Mouse (Mus musculus) hindbrain, embryonic 11.5 days (tissue): Measurements from ENCODE around the gene Csn1s2a. TPM values are rescaled to one million over a fixed set of nuclear protein-coding genes. Genes with fewer than 3 reads are reported as not detected.
"Not testable (repeated sequence)": the region's sequence is repeated elsewhere in the genome, so short reads cannot be mapped to it uniquely, and the experiment has no call there.

ENCODE experiments used
- ATAC-seq: fragments of 200-750 bp; cut with Nextera tagmentation; 2 replicates; pipeline ENCODE4 v1.8.0; 2017; ENCODE audit warnings: mild to moderate bottlenecking, moderate TSS enrichment, moderate library complexity; ENCODE audit not compliant: low FRiP score
- DNase-seq: peaks from one replicate; pipeline ENCODE4 v3.0.0-alpha.2; 2015; ENCODE audit warnings: low spot score
- H3K27ac ChIP-seq: fragments of 300-500 bp; sonication (generic); 2 replicates; pipeline ENCODE4 v1.5.1; 2014; ENCODE audit warnings: mild to moderate bottlenecking, low read depth, low read length
- H3K27me3 ChIP-seq: fragments of 300-500 bp; sonication (generic); 2 replicates; pipeline ENCODE4 v1.6.1; 2014; ENCODE audit warnings: mild to moderate bottlenecking, low read length, moderate library complexity, mixed read lengths; ENCODE audit not compliant: control insufficient read depth, insufficient read depth
- H3K36me3 ChIP-seq: fragments of 300-500 bp; sonication (generic); 2 replicates; pipeline ENCODE4 v1.6.1; 2014; ENCODE audit warnings: mild to moderate bottlenecking, low read length, moderate library complexity, mixed read lengths; ENCODE audit not compliant: control insufficient read depth, insufficient read depth
- H3K4me1 ChIP-seq: fragments of 300-500 bp; sonication (generic); replicated peaks from 2 replicates; pipeline ENCODE4 v1.6.1; 2014; ENCODE audit warnings: low read length, mixed read lengths; ENCODE audit not compliant: control insufficient read depth, insufficient read depth
- H3K4me2 ChIP-seq: fragments of 300-500 bp; sonication (generic); replicated peaks from 2 replicates; pipeline ENCODE4 v1.6.1; 2014; ENCODE audit warnings: mild to moderate bottlenecking, low read depth, low read length
- H3K4me3 ChIP-seq: fragments of 300-500 bp; sonication (generic); 2 replicates; pipeline ENCODE4 v1.5.1; 2014; ENCODE audit warnings: low read depth, low read length
- H3K9ac ChIP-seq: fragments of 300-500 bp; sonication (generic); 2 replicates; pipeline ENCODE4 v1.6.1; 2014; ENCODE audit warnings: low read depth, low read length
- H3K9me3 ChIP-seq: fragments of 300-500 bp; sonication (generic); 2 replicates; pipeline ENCODE4 v1.6.1; 2016; ENCODE audit warnings: low read length; ENCODE audit not compliant: control insufficient read depth
- WGBS: fragments of 180-500 bp; shearing (Covaris S2); extraction: QIAGEN DNeasy Blood & Tissue Kit; methylation state at CpG from one replicate; pipeline ENCODE4 v1.1.7; 2014; 5-methylcytosine and 5-hydroxymethylcytosine counted together
- polyA plus RNA-seq: library from polyadenylated mRNA; unstranded; fragments of >200 nt; fragmentation: Nextera tagmentation; extraction: Ambion mirVana; gene quantifications from 2 replicates; pipeline ENCODE4 v1.2.1, GENCODE M21; 2014

The Csn1s2a gene
- not detected in 2 replicates for polyA plus RNA-seq

DNA sequence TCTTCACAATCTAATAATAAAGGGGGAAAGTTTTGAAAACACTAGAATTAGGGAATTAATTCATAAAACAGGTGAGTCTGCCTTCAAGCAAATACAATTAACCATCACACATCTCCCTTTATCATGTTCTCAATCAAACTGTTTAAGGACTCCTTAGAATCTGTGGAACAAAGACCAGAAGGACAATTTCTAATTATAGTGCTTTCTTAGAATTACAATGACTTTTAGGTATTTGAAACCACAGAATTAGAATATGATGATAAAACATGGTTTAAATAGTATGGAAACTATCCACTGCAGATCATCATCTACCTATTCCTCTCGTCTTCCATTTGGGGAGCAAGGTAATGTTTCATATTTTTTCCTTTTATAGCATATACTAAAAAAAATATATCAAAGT, at the start of gene Csn1s2a:
Gene Csn1s2a (plus strand): TSS at position 301 of the 400 bp plus-strand sequence.
- Histone ChIP-seq H3K36me3 (no peaks in the 10 kb centered on the region), H3K27ac (no peak within 1 kb of the TSS), H3K4me1 (no peaks in the 10 kb centered on the region), H3K9ac (no peak within 1 kb of the TSS), H3K27me3 (no peaks in the 10 kb centered on the region), H3K4me2 (no peak within 1 kb of the TSS), H3K9me3 (no peaks in the 10 kb centered on the region), H3K4me3 (no peak within 1 kb of the TSS)
- DNase-seq, result no peak
- WGBS, result 78% methylated on average over 1 of the region's 1 CpGs
- no peak for ATAC-seq

DNA sequence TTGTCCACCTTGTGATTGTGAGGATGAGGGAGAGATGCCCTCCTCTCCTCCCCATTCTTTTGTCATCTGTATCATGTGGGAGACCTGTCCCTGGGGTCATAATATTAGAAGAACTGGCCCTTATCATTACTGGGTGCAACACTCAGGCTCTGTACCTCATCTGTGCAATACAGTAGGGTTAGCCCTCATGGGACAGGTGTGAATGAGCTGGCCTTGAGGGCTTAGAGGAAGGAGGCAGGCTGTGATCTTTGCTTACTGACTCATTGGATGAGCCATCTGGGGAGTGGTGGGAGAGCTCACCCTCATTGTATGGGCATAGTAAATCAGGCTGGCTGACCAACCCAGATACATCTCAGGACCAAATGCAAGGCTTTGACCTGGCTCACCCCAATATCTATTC, 39.5 kb upstream of the Csn1s2a start:
- no peak overlapping the region for H3K9ac ChIP-seq
- no peak overlapping the region for H3K4me3 ChIP-seq
- H3K36me3 ChIP-seq, result no peaks in the 10 kb centered on the region
- H3K4me1 ChIP-seq, result no peaks in the 10 kb centered on the region
- H3K27me3 ChIP-seq, result no peaks in the 10 kb centered on the region
- H3K9me3 ChIP-seq, result no peaks in the 10 kb centered on the region
- no peak overlapping the region for H3K4me2 ChIP-seq
- no peak for DNase-seq
- ATAC-seq, result no peak
- no peak overlapping the region for H3K27ac ChIP-seq

DNA sequence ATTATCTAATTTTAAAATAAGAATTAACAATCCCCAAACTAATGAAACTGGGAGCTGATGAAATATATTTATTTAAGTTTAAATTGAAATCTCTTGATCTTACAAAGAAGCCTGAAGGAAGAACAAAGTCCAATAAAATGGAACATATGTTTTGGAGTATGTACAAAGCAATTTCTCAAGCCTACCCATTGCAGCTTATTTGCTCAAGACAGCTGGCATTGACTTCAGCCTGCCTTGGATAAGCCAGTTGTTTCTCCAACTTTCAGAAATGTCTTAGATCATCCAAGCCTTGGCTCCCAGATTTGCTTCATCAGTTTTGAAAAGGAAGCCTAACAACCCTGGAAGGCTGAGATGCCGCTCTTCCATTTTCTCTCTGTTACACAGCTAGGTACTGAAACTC, 20.9 kb upstream of the Csn1s2a start:
- ATAC-seq (no peak), DNase-seq (no peak)
- 78% methylated on average over 1 of the region's 1 CpGs for WGBS
- Histone ChIP-seq H3K9ac (no peak overlapping the region), H3K4me2 (no peak overlapping the region), H3K4me3 (no peak overlapping the region), H3K4me1 (no peaks in the 10 kb centered on the region), H3K27me3 (no peaks in the 10 kb centered on the region), H3K9me3 (no peaks in the 10 kb centered on the region), H3K36me3 (no peaks in the 10 kb centered on the region), H3K27ac (no peak overlapping the region)

DNA sequence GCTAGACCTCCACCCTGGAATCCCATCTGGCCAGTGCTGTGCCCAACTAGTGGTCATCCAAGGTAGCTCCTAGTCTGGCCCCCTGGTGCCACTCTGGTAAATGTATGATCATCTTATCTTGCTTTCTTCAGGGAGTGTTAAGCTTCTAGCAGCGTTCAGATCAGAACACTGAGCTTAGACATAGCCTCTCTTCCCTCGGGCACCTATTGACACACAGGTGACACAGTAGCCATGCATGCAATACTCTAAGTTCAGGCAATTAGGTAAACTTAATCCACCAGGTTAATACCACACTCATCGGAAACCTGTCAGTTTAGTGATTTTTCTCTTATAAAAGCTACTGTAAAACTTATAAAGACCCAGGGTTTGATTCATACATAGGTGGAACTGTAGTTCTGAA, 9.8 kb upstream of the Csn1s2a start:
- no peak overlapping the region for H3K9ac ChIP-seq
- DNase-seq (no peak), ATAC-seq (no peak)
- 89% methylated on average over 3 of the region's 3 CpGs for WGBS
- no peaks in the 10 kb centered on the region for H3K9me3 ChIP-seq
- H3K4me1 ChIP-seq, result no peaks in the 10 kb centered on the region
- H3K27me3 ChIP-seq, result no peaks in the 10 kb centered on the region
- no peaks in the 10 kb centered on the region for H3K36me3 ChIP-seq
- no peak overlapping the region for H3K4me3 ChIP-seq
- H3K27ac ChIP-seq, result no peak overlapping the region
- no peak overlapping the region for H3K4me2 ChIP-seq

DNA sequence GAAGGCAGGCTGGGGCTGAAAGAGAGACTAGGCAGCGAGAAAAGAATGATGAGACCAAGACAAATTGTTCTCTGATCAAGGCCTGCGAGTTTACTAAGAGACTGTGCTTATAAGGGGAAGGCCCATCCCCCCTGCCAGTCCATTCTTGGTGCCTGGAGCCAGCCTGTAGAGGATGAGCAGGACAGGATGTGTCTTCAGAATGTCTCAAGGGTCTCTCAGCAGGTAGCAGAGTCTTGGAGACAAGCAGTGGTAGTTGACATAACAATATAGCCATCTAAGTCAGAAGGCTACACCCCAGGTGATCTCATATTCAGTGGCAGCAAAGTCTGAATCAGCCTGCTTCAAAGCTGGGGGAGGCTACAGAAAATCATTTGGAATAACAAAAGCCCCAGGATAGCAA, 2.2 kb upstream of the Csn1s2a start:
- not testable (repeated sequence) for DNase-seq, H3K27ac ChIP-seq, H3K9me3 ChIP-seq, H3K4me3 ChIP-seq, H3K9ac ChIP-seq, H3K27me3 ChIP-seq, ATAC-seq, H3K36me3 ChIP-seq, H3K4me1 ChIP-seq, H3K4me2 ChIP-seq
- WGBS, result 18% methylated on average over 2 of the region's 2 CpGs

DNA sequence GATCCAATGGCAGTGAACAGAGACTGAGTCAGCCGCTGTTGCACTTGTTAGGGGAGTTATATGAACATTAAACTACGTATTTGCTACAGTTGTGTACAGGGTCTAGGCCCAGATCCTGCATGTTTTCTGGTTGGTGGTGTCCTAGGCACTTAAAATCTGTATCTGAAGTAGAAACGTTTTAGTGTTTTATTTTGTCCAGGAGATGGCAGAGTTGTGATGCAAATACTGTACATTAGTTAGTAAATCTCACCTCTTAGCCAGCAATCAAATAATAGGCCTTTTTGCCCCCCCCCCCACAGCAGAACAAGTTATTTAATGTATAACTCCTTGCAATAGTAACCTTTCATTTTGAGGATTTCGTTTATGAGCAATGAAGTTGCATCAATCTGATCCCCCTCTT, 8.4 kb downstream of the Csn1s2a start:
- WGBS, result 67% methylated on average over 4 of the region's 4 CpGs
- ATAC-seq, result no peak
- no peak overlapping the region for H3K9ac ChIP-seq
- no peaks in the 10 kb centered on the region for H3K27me3 ChIP-seq
- H3K4me2 ChIP-seq, result no peak overlapping the region
- H3K27ac ChIP-seq, result no peak overlapping the region
- no peaks in the 10 kb centered on the region for H3K4me1 ChIP-seq
- DNase-seq, result no peak
- no peaks in the 10 kb centered on the region for H3K36me3 ChIP-seq
- H3K4me3 ChIP-seq, result no peak overlapping the region
- H3K9me3 ChIP-seq, result no peaks in the 10 kb centered on the region

DNA sequence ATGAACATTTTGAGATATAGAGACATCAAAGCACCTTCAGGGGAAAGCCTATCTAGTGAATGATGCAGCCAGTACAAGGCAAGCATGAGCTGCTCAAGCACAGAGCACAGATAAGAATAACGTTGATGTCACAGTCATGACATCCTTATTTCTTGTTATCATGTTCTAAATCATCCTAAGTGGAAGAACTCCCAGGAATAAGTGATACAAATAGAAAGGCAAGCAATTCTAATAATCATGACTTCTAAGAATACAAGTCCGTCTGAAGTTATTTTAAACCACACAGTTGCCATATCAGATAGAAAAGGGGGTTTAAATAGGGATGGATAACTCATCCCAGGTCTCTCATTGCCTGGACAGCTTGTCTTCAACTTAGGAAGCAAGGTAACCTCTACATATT, 33.4 kb downstream of the Csn1s2a start, which contains the start of gene Csn1s2b:
Gene Csn1s2b (plus strand): TSS at position 301 of the 400 bp plus-strand sequence.
- H3K27me3 ChIP-seq, result no peaks in the 10 kb centered on the region
- WGBS, result 78% methylated on average over 2 of the region's 2 CpGs

DNA sequence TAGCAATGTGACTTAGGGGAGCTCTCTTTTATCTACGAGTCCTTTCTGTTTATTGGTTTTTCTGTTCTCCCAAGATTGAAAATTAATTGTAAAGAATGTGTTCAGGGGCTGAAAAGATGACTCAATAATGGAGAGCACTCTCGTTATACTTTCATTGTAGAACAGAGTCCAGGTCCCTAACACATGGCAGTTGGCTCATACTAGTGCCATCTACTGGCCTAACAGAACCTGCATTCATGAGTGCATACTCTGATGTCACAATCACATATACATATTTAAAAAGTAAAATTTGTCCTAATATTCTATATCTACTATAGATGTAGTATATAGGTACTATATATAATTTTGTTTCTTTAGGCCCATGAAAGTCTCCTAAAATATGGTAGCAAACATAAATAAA, 34.9 kb downstream of the Csn1s2a start:
- WGBS, result 81% methylated on average over 2 of the region's 2 CpGs
- no peak overlapping the region for H3K9ac ChIP-seq
- ATAC-seq, result no peak
- H3K4me1 ChIP-seq, result no peaks in the 10 kb centered on the region
- DNase-seq, result no peak
- no peaks in the 10 kb centered on the region for H3K36me3 ChIP-seq
- no peak overlapping the region for H3K4me3 ChIP-seq
- no peak overlapping the region for H3K27ac ChIP-seq
- no peak overlapping the region for H3K4me2 ChIP-seq
- H3K9me3 ChIP-seq, result no peaks in the 10 kb centered on the region
- H3K27me3 ChIP-seq, result no peaks in the 10 kb centered on the region

More for the DNA sequence above, 33.4 kb downstream of the Csn1s2a start, which contains the start of gene Csn1s2b:
- ATAC-seq (no peak), DNase-seq (no peak)
- H3K9me3 ChIP-seq, result no peaks in the 10 kb centered on the region
- H3K9ac ChIP-seq, result no peak within 1 kb of the TSS
- H3K4me2 ChIP-seq, result no peak within 1 kb of the TSS
- no peaks in the 10 kb centered on the region for H3K36me3 ChIP-seq
- no peaks in the 10 kb centered on the region for H3K4me1 ChIP-seq
- H3K27ac ChIP-seq, result no peak within 1 kb of the TSS
- no peak within 1 kb of the TSS for H3K4me3 ChIP-seq

DNA sequence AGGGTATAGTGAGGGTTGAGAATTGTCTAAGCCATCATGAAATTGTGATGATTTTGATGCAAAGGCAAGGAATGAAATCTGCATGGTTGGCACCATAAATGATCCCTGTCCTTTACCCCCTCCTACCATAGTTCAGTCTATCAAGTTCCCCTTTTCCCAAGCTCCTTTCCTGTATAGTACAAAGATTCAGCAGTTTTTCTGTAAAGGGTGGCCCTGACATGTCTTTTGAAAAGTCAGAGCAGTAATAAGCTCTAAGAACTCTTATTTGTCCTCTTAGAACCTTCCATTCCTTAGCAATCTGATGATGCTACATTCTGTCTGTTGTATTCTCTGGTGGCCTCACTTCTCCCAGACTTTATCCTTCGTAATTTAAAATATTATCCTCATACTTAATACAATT, 51.0 kb downstream of the Csn1s2a start, which contains the start of gene Prr27:
Gene Prr27 (plus strand): TSS at position 301 of the 400 bp plus-strand sequence.
- no peaks in the 10 kb centered on the region for H3K27me3 ChIP-seq
- DNase-seq, result no peak
- H3K36me3 ChIP-seq, result no peaks in the 10 kb centered on the region
- no peaks in the 10 kb centered on the region for H3K4me1 ChIP-seq
- no peaks in the 10 kb centered on the region for H3K9me3 ChIP-seq
- ATAC-seq, result no peak
- H3K4me2 ChIP-seq, result no peak within 1 kb of the TSS
- H3K9ac ChIP-seq, result no peak within 1 kb of the TSS
- H3K27ac ChIP-seq, result no peak within 1 kb of the TSS
- WGBS, result 75% methylated on average over 1 of the region's 1 CpGs
- H3K4me3 ChIP-seq, result no peak within 1 kb of the TSS
